Mouse (Mus musculus) monocyte, adult 59 days (primary cell): ENCODE data around the gene Sertm1. TPM values are rescaled to one million over a fixed set of nuclear protein-coding genes. Genes with fewer than 3 reads are reported as not detected.

ENCODE experiments used
- total RNA-seq, 2 experiments: library from RNA; stranded (reverse); gene quantifications; one replicate each; pipeline ENCODE4 v1.2.4; 2023

The Sertm1 gene
- not detected for total RNA-seq

GRCm38 (mm10) chr3:54915643-54916071 is at the start of gene Sertm1:
Gene Sertm1, minus strand, starts transcription at chr3:54915887.

Other genes starting within 250 kb of the Sertm1 start
- 10 to 100 TPM; 53.5 to 76.4 TPM for gene Supt20, start 223.1 kb downstream of the Sertm1 start, total RNA-seq
- not detected for gene Gm21958, start 201.5 kb downstream of the Sertm1 start, total RNA-seq
- gene Exosc8, start 180.5 kb downstream of the Sertm1 start, total RNA-seq = 10 to 100 TPM; 39.4 to 49.1 TPM
- gene Alg5, start 180.3 kb downstream of the Sertm1 start, total RNA-seq = 10 to 100 TPM; 20.8 to 22.9 TPM
- gene Smad9, start 160.3 kb downstream of the Sertm1 start, total RNA-seq = not detected
- 10 to 100 TPM; 35.4 to 37.4 TPM for gene Rfxap, start 108.1 kb downstream of the Sertm1 start, total RNA-seq
- gene Ccna1, start 139.6 kb upstream of the Sertm1 start, total RNA-seq = not detected
- 10 to 100 TPM; 12.6 to 14.5 TPM for gene Spg20, start 196.2 kb upstream of the Sertm1 start, total RNA-seq
- not detected for gene Ccdc169, start 221.5 kb upstream of the Sertm1 start, total RNA-seq